Mouse (Mus musculus) heart, postnatal 10 days (tissue): ENCODE measurements around the gene Gmcl1. TPM values are rescaled to one million over a fixed set of nuclear protein-coding genes. Genes with fewer than 3 reads are reported as not detected.

Experiments
- DNase-seq, 2 experiments: peaks; one replicate each; pipeline ENCODE4 v3.0.0; 2021
- intact Hi-C: fragments of 180-260 bp; cut with DNase I; formaldehyde crosslinking; loops from one replicate; pipeline ENCODE4 v1.15.1; 2025
- total RNA-seq, 2 experiments: library from RNA; stranded (reverse); gene quantifications; 2 replicates each; pipeline ENCODE4 v1.2.3; 2021

Gene Gmcl1
- total RNA-seq, 2 experiments from 2014 or later: 7.8 to 8.8 TPM

DNA sequence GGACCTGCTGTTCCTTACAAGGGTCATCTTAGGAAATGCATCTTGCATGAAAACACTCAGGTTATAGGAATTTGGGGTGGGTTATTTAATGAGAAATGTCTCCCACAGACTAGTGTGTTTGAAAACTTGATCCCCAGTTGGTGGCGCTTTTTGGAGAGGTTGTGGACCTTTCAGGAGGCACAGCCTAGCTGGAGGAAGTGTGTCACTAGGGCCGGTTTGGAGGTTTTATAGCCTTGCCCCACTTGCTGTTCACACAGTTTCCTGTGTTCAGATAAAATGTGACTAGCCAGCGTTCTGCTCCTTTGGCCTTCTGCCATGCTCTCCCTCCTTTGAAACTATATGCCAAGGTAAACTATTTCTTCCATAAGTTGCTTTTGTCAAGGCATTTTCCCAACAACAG is 7.5 kb upstream of the Gmcl1 start:
- no peak for DNase-seq
- intact Hi-C loops: no loop called here

DNA sequence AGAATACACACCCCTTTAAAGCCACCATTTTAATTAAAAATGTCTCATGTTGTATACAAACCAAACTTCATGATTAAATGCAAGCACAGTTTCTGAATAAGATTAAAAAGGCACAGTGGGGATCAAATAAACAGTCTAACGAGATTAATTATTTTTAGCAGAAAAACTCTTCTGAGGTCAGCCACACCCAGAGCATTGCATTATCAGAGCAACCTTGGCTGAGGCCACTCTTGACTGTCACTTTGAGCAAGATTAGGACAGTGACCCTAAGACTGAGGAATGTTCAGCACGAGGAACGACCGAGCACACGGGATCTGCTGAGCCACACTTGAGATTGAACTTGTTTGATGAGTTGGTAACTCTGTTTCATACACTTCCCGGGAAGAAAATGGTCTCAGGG is 3.6 kb upstream of the Gmcl1 start:
- intact Hi-C loops: no loop called here
- no peak for DNase-seq

DNA sequence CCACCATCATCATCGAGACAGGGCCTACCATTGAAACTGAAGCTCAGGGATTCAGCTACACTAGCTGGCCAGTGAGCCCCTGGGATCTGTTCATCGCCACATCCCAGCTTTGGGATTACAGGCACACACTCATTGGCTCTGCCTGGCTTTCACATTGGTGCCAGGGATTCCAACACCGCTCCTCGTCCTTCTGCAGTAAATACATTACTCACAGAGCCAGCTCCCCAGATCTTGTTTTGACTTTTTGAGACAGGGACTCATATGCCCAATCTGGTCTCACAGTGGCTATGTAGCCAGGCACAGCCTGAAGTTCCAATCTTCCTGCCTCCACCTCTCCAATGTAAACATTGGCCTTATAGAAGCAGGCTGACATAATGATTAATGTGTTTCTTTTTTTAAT is 3.1 kb upstream of the Gmcl1 start:
- intact Hi-C loops: no loop called here

DNA sequence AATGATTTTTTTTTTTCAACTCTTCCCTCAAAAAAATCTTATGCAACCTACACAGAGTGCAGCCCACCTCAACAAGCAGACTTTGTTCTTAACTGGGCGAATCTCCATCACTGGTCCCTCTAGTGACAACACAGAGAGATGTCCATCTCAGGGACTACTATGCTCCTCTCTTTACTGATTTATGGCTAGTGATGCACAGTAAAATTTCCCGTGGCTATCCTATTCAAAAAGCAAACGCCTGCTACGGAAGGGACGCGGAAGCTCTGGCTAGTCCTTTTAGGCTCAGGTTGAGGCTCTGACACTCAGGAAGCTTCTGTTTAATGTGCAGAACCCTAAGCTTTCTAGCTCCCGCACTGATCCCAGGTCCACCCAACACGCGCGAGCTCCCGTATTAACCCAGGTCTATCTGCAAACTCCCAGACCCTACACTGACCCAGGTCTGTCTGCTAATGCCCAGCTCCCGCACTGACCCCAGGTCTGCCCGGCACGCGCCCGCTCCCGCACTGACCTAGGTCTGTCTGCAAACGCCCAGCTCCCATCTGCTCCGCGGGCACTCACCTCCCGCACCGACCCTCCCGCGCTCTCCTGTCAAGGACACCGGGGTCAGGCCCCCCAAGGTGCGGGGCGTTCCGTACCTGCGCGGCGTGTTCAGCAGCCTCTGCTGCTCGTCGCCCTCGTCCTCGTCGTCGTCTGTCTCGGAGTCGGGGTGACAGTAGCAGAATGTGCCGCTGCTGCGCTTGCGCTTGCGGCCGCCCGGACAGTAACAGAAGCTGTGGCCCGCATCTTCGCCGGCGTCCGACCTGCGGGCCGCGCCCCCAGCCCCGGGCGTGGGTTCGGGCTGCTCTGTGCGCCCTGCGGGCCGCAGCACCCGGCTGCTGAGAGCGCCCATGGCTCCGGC is 658 bp downstream of the Gmcl1 start:
- peak in 1 of 2 experiments; percentile 10 for DNase-seq
- intact Hi-C loops: no loop called here

More for the DNA sequence above, 3.1 kb upstream of the Gmcl1 start:
- no peak for DNase-seq

DNA sequence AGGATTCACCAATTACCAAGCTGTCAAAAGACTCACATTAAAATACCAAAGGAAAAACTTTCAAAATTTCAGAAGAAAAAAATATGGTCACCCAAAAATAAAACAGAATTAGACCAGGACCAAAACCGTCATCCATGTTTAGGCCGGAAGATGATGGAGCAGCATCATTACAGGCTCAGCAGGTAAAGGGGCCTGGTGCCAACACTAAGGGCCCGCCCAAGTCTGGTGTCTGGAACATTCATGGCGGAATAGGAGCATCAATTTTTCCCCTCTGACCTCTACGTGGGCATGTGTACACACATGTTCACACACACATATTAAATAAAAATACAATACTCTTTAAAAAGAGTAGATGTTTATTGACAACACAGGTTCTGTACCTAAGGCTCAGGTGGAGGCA is 4.5 kb downstream of the Gmcl1 start:
- no peak for DNase-seq
- intact Hi-C loops: no loop called here

DNA sequence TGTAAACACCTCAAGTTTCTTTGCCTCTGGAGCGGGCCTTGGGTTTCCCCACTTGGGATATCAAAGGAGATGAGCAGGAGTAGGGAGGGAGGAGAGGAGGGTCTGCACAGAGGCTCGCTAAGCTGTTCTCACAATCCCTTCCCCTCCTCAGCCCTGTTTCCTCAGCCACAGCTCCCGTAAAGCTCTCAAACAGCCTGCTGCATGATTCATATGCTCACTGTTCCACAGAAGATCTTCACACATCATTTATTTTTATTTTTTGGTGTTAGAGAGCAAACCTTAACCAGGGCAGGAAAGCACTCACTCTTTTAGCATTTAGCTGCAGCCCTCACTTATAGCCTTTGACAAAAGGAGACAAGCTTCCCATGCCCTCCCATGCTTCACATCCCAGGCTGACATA is 11.2 kb downstream of the Gmcl1 start:
- no peak for DNase-seq
- intact Hi-C loops: no loop called here

DNA sequence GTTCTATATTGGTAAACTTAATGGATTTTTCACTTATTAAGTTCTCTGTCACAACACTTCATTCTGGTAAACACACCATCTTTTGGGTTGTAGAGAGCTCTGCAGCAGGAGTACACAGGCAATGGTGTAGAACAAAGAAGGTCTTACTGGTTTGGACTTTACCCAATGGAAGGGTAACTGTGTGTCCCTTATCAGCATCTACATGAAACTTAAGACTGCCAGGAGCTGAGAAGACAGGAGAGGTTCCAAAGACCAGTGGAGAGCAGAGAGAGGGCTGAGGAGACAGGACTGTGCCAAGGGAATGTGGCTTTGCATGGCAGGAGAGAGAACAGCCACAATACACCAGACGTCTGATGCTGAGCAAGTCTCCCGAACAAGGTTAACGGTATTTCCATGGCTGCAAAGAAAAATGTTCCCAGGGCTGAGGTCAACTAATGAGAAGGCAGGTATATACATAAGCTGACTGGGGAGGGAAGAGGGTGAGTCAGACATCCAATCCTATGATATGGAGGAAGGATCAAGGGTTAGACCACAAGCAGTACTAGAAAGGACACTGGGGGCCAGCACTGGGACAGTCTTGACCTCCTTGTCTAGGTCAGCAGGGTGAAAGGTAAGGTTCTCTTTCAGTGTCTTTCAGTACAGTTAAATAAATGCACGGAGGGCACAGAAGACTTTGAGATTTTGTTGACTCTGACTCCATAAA is 25.0 kb downstream of the Gmcl1 start:
- intact Hi-C loops: no loop called here
- no peak for DNase-seq

DNA sequence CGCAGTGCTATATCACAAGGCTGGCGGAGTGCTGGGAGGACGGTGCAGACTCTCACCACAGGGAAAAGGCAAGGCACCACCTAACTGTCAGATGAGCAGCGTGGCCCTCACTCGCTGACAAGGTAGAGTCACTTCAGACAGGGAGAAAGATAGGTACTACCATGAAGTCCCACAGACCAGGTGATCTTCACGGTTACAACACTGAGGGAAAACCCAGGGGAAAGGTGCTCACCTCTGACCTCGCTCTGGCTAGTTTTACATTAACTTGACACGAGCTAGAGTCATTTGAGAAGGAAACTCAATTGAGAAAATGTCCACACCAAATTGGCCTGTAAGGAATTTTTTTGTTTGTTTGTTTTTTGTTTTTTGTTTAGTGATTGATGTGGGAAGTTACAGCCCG is 30.6 kb downstream of the Gmcl1 start:
- intact Hi-C loops: no loop called here

DNA sequence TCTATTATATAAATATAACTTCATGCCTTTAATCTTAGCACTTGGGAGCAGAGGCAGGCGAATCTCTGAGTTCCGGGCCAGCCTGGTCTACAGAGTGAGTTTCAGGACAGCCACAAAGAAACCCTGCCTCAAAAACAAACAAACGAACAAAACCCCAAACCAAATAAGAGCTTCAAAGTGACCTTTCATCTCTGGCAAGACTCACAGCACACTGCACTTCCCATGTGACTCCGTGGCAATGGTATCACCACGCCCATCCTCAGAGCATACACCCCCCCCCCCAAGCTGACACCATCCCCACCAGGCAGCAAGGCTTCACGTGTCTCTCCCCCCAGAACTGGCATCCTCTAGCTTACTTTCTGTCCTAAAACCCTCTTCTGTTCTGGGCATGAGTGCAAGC is 35.3 kb downstream of the Gmcl1 start:
- intact Hi-C loops: no loop called here
- no peak for DNase-seq

More for the DNA sequence above, 30.6 kb downstream of the Gmcl1 start:
- DNase-seq: no peak

DNA sequence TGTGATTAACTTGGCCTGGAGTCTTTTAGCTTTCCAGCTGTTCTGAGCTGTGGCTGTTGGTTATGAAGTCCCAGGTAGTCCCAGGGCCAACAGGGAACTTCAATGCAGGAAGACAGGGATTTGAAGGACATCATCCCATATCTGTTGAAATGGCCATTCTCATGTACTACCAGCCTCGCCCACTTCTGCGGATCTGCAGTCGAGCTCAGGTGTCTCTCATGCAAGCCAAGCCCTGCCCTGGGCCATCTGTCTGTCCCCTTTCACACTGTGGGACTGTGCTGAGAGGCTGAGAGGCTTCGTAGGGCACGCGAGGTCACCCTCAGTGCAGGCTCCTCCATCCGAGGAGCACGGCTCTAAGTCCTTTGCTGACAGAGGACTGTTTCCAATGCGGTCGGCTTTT is 37.0 kb downstream of the Gmcl1 start:
- intact Hi-C loops: no loop called here
- DNase-seq: no peak

DNA sequence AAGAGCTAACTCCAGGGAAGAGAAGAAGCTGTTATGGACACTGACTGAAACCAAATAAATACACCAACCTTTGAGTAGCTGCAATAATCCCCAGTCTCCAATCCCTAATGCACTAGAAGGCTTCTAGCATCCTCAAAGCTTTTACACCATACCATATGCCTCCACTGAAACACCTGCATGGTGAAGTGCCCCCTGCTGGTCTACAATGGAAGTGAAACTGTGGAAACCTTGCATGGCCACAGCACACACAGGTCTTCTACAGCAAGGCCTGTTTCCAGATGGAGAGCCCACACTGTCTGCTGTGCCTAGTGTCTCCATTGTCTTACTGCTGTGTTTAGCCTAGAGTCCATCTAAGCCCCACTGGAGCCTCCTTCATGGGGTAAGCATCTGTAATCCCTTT is 38.7 kb downstream of the Gmcl1 start:
- intact Hi-C loops: loop anchor here (1.0 kb wide), 1 partner anchor 149 kb away; no protein-coding TSS in a partner anchor
- peak; percentile 33 to 70 for DNase-seq

DNA sequence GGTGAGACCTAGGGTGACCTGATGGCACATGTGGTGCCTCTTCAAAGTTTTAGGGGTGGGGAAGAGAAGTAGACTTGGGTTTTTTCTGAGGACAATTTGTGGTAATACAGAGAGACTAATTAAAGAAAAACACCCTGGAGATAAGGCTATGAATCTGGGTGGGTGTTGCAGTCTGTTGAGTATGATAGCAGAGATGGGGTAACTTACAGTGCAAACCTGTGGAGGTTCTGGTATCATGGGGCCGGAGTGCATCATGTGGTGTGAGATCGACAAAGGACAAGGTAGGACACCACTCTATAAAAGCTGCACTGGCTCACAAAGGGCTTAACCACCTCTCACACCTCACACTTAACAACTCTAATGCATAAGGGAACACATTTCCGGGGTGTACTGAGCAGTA is 43.5 kb downstream of the Gmcl1 start:
- intact Hi-C loops: no loop called here
- no peak for DNase-seq

DNA sequence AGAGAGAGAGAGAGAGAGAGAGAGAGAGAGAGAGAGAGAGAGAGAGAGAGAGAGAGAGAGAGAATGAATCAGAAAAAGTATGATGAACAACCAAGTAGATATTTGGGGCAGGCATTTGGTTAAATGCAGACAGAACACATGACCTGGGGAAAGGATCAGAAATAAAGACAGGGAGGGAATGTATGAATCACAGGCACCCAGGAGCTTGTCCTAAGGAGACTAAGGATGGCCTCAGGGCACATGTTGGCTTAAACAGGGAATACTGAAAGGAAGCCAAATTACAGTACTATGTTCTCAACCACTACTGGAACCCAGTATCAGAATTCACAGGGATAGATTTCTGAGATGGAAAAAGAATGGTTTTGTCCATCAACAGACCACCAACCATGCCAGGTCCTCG is 46.2 kb downstream of the Gmcl1 start:
- DNase-seq: no peak
- intact Hi-C loops: no loop called here

DNA sequence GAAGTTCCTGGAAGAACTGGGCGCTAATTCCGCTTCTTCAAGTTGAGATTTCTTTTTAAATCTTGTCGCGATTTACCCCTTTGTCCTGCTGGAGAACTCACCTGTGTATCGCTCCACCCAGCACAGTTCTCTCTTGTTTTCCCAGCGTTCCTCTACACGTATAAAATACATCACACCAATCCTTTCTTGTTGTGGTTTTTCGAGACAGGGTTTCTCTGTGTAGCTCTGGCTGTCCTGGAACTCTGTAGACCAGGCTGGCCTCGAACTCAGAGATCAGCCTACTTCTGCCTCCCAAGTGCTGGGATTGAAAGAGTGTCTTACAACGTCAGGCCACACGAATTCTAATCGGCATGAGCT is 48.5 kb downstream of the Gmcl1 start:
- intact Hi-C loops: loop anchor here (5.0 kb wide), 1 partner anchor 247 kb away; the partner anchor contains the start of gene C87436
- no peak for DNase-seq

DNA sequence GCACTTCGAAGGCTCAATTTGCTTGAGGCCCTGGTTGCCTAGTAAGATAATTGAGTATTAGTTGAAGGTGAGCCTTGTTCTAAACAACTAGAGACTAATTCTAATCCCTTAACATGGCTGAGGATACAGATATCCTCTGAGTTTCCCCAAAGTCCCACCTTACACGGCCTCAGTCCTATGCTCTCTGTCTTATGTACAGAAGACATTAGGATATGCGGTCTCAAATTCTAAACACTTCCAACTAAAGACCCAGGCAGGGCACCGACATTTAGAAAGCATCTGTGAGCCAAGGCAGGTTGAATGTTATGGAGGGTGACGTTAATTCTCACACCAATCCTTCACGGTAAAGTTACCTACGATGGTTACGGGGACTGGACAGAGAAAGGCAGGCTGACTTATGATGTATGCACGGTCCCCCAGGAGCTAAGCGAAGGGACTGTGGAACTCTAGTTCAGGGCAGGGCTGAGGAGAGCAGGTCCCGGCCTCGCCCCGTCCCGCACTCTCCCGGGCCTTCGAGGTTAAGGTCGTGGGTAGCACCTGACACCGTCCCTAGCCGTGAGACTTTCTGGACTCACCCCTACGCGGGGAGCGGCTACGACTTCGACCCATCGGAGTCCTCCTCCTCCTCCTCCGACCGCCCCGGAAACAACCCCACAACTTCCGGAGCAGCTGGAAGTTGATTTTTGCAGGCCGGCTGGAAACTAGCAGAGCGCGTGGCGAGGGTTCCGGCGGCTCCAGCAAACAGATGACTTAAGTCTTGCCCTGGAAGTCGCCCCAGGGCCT is 49.1 kb downstream of the Gmcl1 start, which contains the start of gene Snrnp27:
Gene Snrnp27 (minus strand): TSS at position 651 of the 783 bp plus-strand sequence.
- intact Hi-C loops: loop anchor here (5.0 kb wide), 1 partner anchor 247 kb away; the partner anchor contains the start of gene C87436
- peak; percentile 95 to 96 for DNase-seq

DNA sequence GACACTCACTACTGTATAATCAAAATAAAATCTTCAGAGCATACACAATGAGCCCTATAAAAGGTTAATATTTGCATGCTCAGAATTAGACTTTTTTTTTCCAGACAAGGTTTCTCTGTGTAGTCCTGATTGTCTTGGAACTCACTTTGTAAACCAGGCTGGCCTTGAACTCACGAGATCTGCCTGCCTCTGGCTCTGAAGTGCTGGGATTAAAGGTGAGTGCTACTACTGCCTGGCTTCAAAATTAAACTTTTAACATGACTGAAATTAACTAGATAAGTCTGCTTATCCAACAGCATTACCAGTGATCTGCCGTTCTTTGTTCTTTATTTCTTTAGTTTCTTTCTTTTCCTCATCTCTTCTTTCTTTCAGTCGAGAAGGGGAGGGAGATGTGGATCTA is 51.9 kb downstream of the Gmcl1 start:
- intact Hi-C loops: loop anchor here (5.0 kb wide), 1 partner anchor 244 kb away; the partner anchor contains the start of gene C87436
- no peak for DNase-seq

DNA sequence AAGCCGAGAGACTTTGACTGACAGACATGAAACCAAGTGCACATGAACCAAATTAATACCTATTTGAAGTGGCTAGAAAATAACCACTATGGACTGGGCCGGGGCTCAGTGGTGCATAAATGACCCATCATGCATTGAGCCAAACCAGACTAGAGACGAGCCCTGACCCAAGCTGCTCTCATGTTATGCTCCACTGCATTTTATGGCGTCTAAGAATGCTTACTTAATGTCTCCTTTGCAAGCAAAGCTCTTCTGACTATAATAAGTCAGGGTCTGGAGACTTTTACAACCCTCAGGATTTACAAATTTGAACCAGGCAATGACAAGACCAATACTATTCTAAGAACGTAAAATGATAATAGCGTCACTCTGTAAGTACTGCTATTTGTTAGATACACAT is 54.8 kb downstream of the Gmcl1 start:
- DNase-seq: no peak
- intact Hi-C loops: no loop called here

DNA sequence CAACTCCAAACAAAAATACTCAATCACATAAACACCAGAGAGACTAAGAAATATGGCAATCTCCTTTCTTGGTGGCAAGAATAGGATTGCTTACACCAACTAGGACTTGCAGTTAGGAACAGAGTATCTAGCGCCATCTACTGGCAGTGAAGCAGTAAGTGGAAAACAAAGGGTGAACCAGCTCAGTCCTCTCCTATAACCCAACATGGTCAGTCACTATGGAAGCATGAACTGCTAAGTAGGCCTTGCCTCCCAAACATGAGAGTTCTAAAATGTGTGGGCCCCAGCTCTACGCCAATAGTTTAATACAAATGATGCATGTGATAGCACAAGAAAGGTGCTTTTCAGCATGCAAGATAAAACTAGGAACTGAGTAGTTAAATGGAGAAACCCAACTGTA is 62.3 kb downstream of the Gmcl1 start:
- intact Hi-C loops: loop anchor here (1.0 to 5.0 kb wide), 2 partner anchors 126 to 199 kb away; no protein-coding TSS in a partner anchor
- peak; percentile 77 to 84 for DNase-seq

DNA sequence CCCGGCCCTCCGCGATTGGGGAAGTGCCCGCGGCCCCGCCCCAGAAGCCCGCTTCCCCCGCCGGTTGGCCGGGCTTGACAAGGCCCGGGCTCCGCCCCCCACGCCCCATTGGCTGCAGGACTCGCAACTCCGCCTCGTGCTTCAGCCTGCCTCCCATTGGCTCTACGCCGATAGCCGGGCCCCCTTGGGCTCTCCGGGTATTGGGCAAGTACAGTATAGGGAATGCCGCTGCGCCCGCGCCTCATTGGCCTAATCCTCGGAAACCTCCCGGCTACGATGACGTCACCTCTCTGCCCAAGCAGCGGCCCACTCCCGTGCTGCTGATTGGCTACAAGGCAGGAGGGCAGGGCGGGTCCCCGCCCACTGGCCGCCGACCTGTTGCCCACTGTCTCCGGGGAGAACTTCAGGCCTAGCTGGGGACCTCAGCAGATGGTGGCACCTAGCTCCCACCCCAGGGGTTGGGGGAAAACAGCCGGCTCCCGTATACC is 63.9 kb downstream of the Gmcl1 start:
- peak; percentile 100 for DNase-seq
- intact Hi-C loops: loop anchor here (5.0 kb wide), 1 partner anchor 72 kb away; no protein-coding TSS in a partner anchor

DNA sequence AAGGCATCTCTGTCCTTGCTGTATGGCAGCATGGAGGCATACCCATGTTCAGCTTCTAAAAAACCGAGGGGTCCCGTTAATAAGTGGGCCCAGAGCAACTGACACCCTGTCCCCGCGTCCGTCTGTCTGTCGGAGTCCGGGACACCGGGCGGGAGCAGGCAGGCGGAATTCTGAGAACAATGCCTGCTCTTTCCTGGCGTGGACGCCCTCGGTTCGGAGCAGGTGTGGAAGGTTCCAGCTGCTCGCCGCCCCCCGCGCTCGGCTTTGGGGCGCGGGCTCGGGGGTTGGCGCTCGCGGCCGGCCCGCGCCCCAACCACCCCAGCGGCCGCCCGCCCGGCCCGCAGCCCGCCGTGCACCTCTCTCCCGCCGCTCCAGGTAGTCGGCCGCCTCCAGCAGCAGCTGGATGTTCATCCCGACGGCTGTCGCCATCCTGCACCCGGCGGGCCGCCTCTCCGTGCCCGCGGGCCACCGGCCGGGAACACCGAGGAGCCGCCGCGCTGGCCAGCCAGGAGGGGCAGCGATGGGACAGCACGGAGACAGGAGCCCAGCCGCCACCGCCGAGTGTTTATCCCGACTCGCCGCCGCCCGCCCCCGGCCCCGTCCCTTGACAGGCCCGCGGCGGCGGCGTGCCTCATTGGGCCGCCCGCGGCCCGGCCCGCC is 64.5 kb downstream of the Gmcl1 start, which contains the start of gene Mxd1:
Gene Mxd1 (minus strand): TSS at position 582 of the 660 bp plus-strand sequence.
- intact Hi-C loops: loop anchor here (5.0 kb wide), 1 partner anchor 71 kb away; no protein-coding TSS in a partner anchor
- peak in 1 of 2 experiments; percentile 42 for DNase-seq
